Mouse (Mus musculus): Measurements from ENCODE around the gene Atp8b5.

Atp8b5 gene

DNA sequence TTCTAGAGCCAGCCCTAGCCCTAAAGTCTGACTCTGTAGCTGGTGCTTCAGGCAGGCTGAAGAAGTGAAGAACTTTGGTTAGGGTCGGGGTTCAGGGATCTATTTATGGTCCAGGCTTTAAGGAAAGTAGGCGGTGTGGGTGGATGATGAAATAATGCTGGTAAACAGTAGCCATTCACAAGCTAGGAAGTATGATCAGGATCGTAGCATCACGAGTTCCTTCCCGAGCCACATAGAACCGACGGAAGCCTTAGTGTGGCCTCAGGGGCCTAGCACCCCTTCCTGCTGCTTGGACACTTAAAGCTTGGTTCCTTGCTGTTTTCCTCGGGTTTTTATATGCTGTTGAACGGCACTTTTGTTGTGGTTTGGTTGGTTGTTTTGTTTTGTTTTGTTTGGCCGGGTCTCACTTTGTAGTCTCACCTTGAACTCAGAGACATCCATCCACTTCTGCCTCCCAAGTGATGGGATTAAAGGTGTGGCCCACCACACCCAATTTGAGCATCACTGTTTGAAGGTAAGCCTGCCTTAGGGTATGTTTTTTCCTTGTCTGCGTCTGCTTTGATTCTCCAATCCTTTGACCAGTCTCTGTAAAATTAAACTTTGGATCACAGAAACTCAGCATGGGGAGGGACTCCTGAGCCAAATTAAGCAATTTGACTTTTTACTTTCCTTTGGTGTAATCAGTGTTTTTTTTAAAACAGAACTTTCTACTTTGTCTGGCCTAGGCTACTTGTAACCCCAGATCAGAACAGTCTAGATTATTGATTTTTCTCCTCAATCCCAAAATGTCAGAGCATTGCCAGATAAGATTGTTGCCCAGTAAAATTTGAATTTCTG lies 116.5 kb downstream of the Atp8b5 start:
- no peak for DNase-seq (ENCODE audit: low spot score in 2 of 2)

DNA sequence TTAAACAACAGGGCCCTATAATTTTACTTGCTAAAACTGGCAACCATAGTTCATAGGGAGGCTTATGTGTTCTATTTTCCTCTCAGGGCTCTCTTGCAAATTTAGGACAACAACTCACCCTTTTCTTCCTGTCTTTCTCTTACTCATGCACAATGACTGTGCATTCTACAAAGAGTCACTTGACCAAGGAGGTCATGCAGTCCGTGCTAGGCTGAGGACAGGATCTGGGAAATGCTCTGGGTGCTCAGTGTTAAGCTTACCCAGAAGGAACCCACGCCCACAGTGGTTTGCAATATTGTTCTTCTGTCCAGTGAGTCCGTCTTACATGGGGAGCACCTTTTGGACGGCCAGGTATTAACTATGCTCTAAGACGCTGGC lies 117.1 kb downstream of the Atp8b5 start:
- no peak for DNase-seq (ENCODE audit: low spot score in 2 of 2)

DNA sequence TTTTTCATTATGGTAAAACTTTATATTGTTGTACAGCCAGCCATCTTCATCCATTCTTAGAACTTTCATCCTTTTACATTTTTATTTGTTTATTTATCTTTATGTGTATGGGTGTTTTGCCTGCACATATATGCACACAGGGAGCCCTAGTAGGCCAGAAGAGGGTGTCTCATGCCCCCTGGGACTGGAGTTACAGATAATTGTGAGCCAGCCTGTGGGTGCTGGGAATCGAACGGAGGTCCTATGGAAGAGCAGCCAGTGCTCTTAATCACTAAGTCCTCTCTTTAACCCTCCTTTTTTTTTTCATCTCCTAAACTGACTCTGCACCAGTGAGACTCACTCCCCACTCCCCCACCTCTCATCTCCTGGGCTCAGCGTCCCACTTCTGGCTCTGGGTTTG lies 117.6 kb downstream of the Atp8b5 start:
- no peak for DNase-seq (ENCODE audit: low spot score in 2 of 2)

DNA sequence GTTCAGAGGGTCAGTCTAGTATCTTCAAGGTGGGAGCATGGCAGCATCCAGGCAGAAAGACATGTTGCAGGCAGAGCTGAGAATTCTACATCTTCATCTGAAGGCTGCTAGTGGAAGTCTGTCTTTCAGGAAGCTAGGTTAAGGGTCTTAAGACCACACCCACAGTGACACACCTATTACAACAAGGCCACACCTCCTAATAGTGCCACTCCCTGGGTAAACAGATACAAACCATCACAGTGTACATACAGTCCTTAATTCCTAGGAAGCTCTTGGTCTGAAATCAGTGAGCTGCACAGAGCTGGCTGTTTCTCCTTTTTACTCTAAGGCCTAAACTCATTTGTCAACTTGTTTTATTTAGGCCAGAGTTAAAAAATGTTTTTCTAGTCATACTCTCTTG lies 120.0 kb downstream of the Atp8b5 start:
- no peak for DNase-seq (ENCODE audit: low spot score in 2 of 2)

DNA sequence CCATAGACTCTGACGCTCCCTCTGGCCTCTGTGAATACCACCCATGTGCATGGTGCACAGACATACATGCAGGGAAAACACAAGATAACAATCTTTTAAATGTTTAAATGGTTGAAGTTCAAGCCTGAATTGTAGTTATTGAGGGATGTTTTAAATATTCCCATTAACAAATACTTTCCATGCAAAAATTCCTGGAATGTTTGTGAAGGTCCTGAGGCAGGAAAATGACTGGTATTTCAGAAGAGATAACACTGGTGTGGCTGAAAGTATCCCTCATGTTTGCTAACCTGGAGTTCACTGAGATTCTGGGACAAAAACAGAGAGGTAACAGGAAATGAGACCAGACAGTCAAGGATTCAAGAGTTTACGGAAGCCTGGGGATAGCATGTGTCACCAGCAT lies 122.4 kb downstream of the Atp8b5 start:
- no peak for DNase-seq (ENCODE audit: low spot score in 2 of 2)

DNA sequence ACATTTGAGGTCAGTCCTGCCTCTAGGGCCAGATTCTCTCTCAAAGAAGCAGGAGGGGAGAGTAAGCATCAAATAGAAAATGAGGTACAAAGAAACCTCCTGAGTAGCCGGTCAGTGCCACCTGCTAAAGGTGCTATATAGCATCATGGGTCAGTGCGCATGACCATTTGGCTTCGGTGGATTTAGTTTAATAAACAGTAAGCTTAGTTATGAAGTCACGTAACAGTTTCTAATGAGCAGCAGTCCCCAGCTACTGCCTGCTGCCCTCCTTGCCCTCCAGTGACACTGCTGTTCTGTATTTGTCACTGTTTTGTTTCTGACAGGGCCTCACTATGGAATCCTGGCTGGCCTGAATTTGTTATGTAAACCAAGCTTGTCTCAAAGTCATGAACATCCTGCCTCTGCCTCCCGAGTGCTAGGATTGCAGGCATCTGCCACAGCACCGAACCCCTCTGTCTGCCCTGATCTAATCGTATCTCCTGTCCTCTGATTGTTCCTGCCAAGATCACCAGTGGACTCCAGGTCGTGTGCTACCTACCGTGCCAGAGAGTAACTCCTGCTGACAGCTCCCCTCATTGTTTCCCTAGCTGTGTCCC lies 123.0 kb downstream of the Atp8b5 start:
- DNase-seq (ENCODE audit: low spot score in 2 of 2): no peak

DNA sequence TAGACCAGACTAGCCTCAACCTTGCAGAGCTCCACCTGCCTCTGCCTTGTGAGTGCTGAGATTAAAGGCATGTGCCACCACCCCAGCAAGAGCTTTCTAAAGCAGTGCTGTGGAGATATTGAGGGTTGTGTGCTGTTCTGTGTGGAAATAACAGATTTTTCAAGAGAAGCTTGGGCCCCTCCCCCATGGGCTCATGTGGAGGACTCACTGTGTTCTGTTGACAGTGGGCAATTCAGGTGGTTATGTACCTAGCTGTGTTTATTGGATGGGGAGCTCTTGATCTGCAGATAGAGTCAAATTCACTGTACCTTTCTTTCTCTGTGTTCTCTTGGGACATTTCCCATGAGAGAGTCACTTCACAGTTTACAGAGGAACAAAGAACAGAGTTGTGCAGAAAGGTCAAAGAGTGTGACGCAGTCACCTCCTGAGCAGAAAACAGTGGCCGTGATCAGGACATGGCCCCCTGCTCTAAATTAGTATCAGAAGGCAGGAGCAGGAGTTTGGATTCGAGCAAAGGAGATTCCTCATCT lies 124.6 kb downstream of the Atp8b5 start:
- DNase-seq (ENCODE audit: low spot score in 2 of 2): no peak

DNA sequence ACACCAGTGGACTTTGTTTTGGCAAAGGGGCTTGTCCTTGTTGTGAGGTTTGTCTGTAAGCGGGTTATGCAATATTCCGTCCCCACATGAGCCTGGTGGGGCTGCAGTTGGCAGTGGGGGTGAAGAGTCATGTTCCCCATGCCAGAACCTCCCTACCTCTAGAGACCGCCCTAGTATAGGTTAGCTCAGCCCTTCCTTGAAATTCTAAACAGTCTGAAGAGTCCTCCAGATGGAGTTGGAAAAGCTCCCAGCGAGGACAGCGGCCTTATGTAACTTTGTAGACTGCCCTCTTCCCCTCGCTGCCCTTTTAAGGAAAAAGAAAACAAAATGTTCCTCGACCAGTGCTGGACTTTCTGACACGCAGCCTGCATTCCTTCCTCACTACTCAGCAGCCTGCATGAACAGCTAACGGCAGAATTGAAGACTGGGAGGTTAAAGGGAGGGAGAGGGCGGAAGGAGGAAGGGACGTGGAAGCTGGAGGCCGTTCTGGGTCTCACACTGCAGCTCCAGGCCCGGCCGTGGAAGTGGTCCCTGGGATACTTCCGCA lies 127.5 kb downstream of the Atp8b5 start:
- DNase-seq (ENCODE audit: low spot score in 2 of 2): no peak

DNA sequence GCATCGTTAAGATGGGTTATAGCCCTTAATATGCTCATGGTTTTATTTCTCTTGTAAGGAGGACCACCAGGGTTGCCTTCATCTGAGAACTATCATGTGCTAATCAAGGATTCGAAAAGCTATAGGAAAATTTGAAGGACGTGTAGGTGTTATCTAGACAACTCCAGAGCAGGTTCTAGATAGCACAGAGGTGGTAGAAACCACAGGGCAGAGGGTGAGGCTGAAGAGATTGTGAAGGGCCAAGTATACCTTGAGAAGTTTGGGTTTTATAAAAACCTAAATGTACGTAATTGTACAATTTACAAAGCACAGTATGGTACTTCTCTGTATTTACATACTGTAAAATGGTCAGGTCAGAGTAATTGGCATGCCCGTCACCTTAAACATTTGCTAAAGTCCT lies 128.2 kb downstream of the Atp8b5 start:
- DNase-seq (ENCODE audit: low spot score in 2 of 2): no peak

DNA sequence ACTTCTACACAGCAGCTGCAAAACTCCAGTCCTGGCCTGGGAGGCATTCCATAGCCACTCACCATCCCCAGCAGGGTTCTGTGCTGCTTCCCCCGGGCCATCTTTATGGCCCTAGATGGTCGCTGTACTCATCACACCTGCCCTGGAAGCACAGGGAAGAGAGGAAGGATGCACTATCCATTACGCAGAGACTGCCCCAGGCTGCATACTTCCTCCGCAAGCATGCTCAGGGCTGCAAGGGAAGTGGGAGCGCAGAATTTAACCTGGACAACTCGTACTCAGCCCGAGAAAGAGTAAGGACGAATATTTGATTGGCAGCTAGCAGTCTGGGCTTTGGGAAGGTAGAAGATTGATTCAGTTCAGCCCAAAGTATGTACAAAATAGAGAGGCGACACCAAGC lies 128.9 kb downstream of the Atp8b5 start:
- DNase-seq (ENCODE audit: low spot score in 2 of 2): no peak

DNA sequence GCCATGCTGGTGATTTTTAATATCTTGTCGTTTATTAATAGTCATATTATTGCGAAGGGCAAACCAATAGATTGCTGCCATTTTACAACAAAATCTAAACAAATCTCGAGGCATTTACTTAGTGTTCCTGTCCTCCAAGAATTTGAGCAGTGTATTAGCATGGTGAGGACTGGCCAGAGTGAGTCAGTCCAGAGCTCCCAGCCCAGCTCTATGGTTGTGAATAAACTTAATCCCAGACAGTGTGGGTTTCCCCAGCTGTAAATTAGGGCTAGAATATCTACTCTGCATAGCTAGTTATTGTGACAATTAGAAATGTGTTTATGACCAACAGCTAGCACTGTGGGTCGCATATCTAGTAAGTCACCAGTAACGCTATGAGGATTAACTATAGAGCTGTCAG lies 129.4 kb downstream of the Atp8b5 start:
- DNase-seq (ENCODE audit: low spot score in 2 of 2): no peak

DNA sequence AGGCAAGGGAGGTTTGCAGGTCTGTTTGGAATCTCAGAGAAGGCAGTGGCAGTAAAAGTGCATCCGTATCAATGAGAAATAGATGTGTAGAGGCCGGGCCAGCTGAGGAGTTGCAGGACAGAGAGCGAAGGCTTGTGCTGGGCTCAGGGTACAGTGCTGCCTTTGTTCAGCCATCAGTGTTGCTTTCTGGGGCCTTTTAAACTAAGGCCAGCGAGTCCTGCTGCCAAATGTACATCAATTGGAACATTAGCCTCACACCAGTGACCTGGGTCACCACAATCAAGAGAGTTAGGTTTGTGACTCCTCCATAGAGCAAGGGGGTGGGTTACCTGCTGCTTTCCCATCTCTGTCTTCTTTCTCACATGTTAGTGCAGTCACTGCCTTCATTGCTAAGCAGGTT lies 131.1 kb downstream of the Atp8b5 start:
- DNase-seq (ENCODE audit: low spot score in 2 of 2): no peak

DNA sequence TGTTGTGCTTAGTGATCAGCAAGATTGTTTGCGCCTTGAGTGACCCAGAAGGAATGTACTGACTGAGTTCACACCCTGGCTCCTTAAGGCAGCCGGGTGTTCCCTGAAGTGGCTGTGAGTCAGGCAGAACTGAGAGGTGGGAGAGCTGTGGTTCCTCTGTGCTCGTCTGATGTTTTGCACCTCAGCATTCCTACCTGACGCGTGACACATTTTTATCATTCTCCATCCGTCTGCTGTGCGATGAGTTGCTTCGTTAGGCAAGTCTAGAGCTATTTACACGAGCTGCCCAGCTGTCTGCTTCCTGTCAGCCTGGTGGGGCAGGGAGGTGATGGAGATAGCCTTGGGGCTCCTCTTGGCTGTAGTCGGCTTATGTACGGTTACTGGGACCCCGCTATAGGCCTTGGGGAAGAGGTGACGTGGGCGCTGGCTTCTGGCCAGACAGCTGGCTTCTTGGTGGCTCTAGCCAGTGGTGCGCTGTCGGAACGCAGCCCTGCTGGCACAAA lies 131.9 kb downstream of the Atp8b5 start:
- no peak for DNase-seq (ENCODE audit: low spot score in 2 of 2)

DNA sequence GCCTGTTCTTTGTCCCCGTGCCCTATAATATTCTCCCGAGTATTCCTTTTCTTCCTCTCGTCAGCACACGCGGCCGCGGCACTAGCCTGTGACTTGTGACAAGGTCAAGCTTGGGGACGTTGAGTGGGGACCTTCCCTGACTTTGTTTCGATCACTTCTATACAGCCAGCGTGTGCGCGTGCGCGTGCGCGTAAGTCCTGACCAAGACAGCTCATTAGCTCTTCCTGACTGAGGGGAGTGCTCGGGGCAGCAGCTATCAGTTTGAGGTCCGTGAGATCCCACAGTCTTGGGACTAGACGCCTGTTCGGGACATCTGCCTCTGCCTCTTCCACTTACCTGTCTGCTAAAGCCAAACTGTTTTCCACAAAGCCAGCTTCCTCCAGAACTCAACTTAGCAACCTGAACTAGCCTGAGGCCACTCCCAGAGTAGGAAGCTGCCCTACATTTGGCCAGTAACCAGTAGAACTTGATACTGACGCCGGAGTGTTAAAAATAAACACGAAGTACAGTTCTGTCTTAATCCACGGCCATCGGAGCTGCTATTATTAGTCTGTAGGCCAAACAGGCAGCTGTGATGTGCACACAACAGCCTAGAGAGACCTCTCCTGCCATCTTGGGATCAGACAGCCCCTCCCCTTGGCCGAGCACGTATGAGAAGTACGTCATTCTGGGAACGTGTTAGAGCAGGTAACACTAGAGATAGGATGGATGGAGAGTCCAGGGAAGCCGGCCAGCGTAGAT lies 132.6 kb downstream of the Atp8b5 start:
- DNase-seq (ENCODE audit: low spot score in 2 of 2): no peak

DNA sequence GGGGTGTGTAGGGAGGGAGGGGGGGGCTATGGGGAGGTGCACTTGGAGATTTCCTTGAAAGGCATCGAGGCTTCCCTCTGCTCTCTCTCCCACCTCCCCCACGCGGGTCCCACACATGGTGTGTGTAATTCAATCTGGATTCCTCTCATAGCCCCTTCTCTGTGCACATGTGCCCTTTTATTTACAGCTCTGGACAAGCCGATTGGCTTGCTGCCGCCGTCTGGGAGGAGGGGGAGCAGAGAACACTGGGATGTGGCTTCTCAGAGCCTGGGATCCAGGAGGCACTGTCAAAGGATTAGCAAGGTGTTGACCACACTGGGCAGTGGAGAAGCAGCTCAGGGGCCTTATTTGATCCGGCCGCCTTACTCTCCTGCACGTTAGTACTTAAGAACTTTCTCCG lies 134.0 kb downstream of the Atp8b5 start:
- no peak for DNase-seq (ENCODE audit: low spot score in 2 of 2)

DNA sequence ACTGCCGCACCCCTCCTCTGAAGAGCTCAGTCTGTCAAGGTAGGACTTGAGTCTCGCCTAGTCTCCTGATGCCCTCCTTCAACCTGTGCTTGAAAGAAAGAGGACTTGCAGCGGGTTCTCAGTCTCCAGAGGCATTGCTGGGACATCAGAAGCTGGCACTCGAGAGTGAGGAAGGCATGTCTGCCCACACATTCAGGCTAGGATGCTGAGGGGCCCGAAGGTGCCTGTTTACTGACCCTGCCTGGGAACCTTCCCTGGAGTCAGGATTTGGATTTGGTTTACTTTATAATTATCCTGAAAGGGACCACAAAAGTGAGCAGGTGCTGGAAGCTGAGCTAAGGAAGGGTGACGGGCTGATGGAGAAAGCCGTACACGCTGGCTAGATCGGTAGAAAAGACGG lies 134.5 kb downstream of the Atp8b5 start:
- DNase-seq (ENCODE audit: low spot score in 2 of 2): no peak

DNA sequence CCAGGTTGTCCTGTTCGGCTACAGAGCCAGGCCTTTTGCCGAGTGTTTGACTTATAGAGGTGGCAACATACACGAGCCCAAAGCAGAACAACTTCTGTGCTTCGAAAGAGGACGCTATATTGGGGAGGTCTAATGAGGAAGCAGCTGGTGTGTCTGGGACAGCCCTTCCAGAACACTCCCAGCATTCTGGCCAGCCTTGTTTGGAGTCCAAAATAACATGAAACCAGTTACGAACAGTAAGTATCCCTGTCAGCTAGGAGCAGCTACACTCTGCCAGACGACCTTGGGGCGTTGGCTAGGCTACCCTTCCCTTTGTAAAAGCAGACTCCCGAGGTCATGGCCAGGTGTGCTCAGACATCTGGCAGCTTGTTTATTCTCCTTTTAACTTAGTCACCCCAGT lies 135.3 kb downstream of the Atp8b5 start:
- DNase-seq (ENCODE audit: low spot score in 2 of 2): no peak

DNA sequence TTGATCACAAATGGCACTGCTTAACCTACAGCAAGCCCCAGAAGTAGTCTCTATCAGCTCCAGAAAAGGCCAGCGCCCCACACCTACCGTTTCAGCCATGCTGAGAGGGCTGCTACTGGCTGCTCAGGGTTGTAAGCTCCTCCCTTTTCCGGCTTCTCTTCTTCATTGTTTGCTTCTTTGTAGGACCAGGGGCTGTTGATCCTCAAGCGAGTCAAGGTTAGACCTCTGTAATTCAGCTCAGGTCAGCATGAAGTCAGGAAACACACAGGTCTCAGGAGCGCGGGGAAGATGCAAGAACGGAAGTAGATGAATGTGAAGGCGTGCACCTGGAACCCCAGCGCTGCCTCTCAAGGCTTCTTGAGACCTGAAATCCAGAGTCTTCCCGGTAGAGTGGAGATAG lies 137.7 kb downstream of the Atp8b5 start:
- DNase-seq (ENCODE audit: low spot score in 2 of 2): no peak

DNA sequence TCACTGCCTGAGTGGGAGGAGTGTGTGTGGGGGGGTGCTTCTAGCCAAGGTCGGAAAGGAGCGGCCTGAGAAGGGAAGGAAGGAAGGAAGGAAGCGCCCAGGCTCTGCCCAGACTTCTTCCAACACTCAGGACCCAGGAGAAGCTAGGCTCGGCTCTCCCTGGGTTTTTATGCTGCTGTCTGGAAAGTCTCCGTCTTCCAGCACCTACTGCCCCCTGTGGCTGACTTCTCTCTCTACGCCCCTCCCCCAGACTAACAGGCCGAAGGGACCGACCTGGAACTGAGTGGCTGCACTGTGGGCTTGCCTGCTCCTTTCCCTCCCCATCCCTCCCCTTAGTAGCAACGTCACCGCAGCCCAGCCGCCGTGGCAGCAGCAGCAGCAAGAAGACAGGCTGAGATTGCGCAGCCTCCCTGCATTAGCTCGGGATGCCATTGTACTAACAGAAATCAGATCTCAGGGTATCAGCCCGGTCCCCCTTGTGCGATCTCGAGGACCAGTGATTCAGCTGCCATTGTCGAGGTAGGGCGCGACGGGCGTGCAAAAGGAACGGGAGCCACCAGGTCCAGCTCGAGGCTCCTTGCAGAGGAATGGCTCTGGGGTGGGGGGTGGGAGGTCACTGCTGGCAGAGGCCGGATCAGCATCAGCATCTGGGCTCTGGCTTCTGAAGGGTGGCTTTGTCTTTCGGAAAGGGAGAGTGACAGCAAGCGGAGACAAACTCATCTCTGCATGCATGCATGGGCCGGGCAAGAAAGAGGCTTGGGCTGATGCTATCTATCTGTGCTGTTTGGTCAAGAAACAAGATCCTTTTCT lies 139.4 kb downstream of the Atp8b5 start:
- DNase-seq (ENCODE audit: low spot score in 2 of 2): no peak

DNA sequence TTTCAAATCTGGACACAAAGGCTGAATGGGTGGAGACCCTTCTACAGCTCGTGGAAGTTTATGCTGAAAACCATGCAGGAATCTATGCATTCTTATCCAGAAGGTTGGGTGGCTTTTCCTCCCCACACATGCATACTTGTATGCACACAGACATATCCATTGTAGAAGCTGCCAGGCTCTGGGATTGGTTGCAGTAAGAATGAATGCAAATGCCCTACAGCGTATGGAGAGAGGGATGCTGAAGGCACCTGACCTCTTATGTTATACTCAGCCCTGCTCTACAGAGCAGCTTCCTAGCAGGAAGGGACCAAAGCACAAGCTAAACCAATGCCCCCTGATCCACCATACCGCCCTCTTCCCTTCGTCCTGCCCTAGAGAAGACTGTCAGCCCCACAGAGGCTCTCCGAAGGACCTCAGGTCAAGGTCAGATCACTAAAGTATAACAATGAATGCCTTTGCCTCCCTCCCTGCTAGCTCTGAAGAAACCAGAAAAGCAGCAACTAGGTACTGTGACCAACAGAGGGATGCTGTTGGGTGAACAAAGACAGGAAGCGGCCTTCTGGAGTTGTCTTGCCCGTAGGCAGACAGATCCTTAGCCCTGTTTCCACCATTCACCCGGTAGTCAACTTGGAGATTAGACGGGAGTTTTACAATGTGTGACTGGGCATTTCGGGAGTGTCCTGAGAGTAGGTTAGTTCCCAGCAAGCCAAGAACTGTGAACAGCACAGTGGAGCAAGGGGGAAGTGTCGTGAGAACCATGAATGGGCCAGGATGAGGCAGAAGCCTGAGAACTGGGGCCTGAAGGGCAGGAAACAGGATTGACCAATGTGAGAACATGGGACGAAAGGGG lies 140.3 kb downstream of the Atp8b5 start:
- DNase-seq (ENCODE audit: low spot score in 2 of 2): no peak

All from natural killer cell, adult 2 months (primary cell).